Mouse (Mus musculus) small intestine, adult 2 months (tissue): ENCODE results near the gene Gm21977. TPM values are rescaled to one million over a fixed set of nuclear protein-coding genes. Genes with fewer than 3 reads are reported as not detected.
"Not testable (repeated sequence)": the region's sequence is repeated elsewhere in the genome, so short reads cannot be mapped to it uniquely, and the experiment has no call there.

Experiments
- H3K27ac ChIP-seq: fragments of 200-500 bp; 2 replicates; pipeline ENCODE4 v1.5.1; 2012; ENCODE audit warnings: low read depth, low read length, control low read depth, inconsistent platforms; ENCODE audit not compliant: insufficient read depth
- H3K27me3 ChIP-seq: fragments of 200-500 bp; 2 replicates; pipeline ENCODE4 v1.6.1; 2012; ENCODE audit warnings: mild to moderate bottlenecking, moderate library complexity, low read length, inconsistent platforms; ENCODE audit not compliant: control insufficient read depth, insufficient read depth
- H3K36me3 ChIP-seq: fragments of 200-500 bp; 2 replicates; pipeline ENCODE4 v1.6.1; 2012; ENCODE audit warnings: mild to moderate bottlenecking, low read length, control low read depth, inconsistent platforms; ENCODE audit not compliant: control insufficient read depth, insufficient read depth
- H3K4me1 ChIP-seq: fragments of 200-500 bp; 2 replicates; pipeline ENCODE4 v1.6.1; 2012; ENCODE audit warnings: low read length, inconsistent platforms, mixed read lengths; ENCODE audit not compliant: control insufficient read depth, insufficient read depth, insufficient read length
- H3K4me3 ChIP-seq: fragments of 200-500 bp; 2 replicates; pipeline ENCODE4 v1.5.1; 2012; ENCODE audit warnings: low read depth, mild to moderate bottlenecking, control low read depth, inconsistent platforms, low read length, moderate library complexity
- WGBS: fragments of 180-500 bp; shearing (Covaris S2); methylation state at CpG from one replicate; pipeline ENCODE4 v1.1.7; 2018; 5-methylcytosine and 5-hydroxymethylcytosine counted together
- polyA plus RNA-seq: library from polyadenylated mRNA; depleted of rRNA; stranded (reverse); fragments of >200 nt; gene quantifications from 2 replicates; pipeline ENCODE4 v1.2.3, GENCODE M21; 2012; rRNA removed

Gene Gm21977
- polyA plus RNA-seq: not detected in 2 replicates

- not testable (repeated sequence) for H3K4me3 ChIP-seq, H3K4me1 ChIP-seq, H3K27ac ChIP-seq, H3K36me3 ChIP-seq, H3K27me3 ChIP-seq
- WGBS: no CpG with 5 or more reads among the region's 3 CpGs
These were observed at the start of gene Gm21977 for GRCm38 (mm10) chr14:42853377-42853776. TSS of gene Gm21977 (minus strand) at chr14:42853477.

Other genes starting within 250 kb of the Gm21977 start
- gene Gm3633, start 211.6 kb downstream of the Gm21977 start, polyA plus RNA-seq: not detected in 2 replicates
- not detected in 2 replicates for gene Gm10378, start 197.5 kb downstream of the Gm21977 start, polyA plus RNA-seq
- not detected in 2 replicates for gene Gm3015, start 84.7 kb downstream of the Gm21977 start, polyA plus RNA-seq
- not detected in 2 replicates for gene Gm10377, start 55.5 kb downstream of the Gm21977 start, polyA plus RNA-seq
- not detected in 2 replicates for gene Gm8082, start 140.1 kb upstream of the Gm21977 start, polyA plus RNA-seq
- not detected in 2 replicates for gene Gm10376, start 162.2 kb upstream of the Gm21977 start, polyA plus RNA-seq
- gene Gm8094, start 223.2 kb upstream of the Gm21977 start, polyA plus RNA-seq: not detected in 2 replicates
- not detected in 2 replicates for gene Gm8104, start 247.1 kb upstream of the Gm21977 start, polyA plus RNA-seq